Mouse (Mus musculus) megakaryocyte, embryonic 14.5 days (primary cell): ENCODE results near the gene Immt.

ENCODE experiments used
- FLI1 ChIP-seq: IDR thresholded peaks from 2 replicates; pipeline ENCODE4 v1.6.1; 2012; ENCODE audit warnings: low read length, inconsistent platforms, mixed read lengths
- GATA1 ChIP-seq: IDR thresholded peaks from 3 replicates; pipeline ENCODE4 v1.6.1; 2012; ENCODE audit warnings: mixed read lengths, low read length, inconsistent platforms, borderline replicate concordance

DNA sequence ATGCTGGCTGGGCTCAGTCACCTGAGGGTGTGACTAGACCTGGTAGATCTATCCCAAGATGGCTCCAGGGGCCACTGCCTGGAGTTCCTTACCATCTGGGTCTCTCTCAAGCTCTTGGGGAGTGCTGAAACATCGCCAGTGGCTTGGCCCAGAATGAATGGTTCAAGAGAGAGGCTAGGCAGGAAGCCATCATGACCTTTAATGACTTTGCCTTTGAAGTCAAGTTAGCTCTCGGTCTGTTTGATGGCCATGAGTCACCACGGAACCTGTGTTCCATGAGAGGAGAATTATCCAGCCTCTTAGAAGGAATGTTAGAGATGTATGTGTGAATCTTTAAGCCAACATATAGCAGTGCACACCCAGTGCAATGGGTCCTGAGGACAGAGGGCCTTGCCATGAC, 31.7 kb upstream of the Immt start:
- TF ChIP-seq GATA1 (no peak), FLI1 (no peak)
